Mouse (Mus musculus) small intestine, adult 2 months (tissue): ENCODE results near the gene Nbas. TPM values are rescaled to one million over a fixed set of nuclear protein-coding genes. Genes with fewer than 3 reads are reported as not detected.

ENCODE experiments used
- H3K27ac ChIP-seq: fragments of 200-500 bp; 2 replicates; pipeline ENCODE4 v1.5.1; 2012; ENCODE audit warnings: low read depth, low read length, control low read depth, inconsistent platforms; ENCODE audit not compliant: insufficient read depth
- H3K27me3 ChIP-seq: fragments of 200-500 bp; 2 replicates; pipeline ENCODE4 v1.6.1; 2012; ENCODE audit warnings: mild to moderate bottlenecking, moderate library complexity, low read length, inconsistent platforms; ENCODE audit not compliant: control insufficient read depth, insufficient read depth
- H3K36me3 ChIP-seq: fragments of 200-500 bp; 2 replicates; pipeline ENCODE4 v1.6.1; 2012; ENCODE audit warnings: mild to moderate bottlenecking, low read length, control low read depth, inconsistent platforms; ENCODE audit not compliant: control insufficient read depth, insufficient read depth
- H3K4me1 ChIP-seq: fragments of 200-500 bp; 2 replicates; pipeline ENCODE4 v1.6.1; 2012; ENCODE audit warnings: low read length, inconsistent platforms, mixed read lengths; ENCODE audit not compliant: control insufficient read depth, insufficient read depth, insufficient read length
- H3K4me3 ChIP-seq: fragments of 200-500 bp; 2 replicates; pipeline ENCODE4 v1.5.1; 2012; ENCODE audit warnings: low read depth, mild to moderate bottlenecking, control low read depth, inconsistent platforms, low read length, moderate library complexity
- CTCF ChIP-seq: fragments of 200-500 bp; IDR thresholded peaks from 2 replicates; pipeline ENCODE4 v1.5.1; 2012; ENCODE audit warnings: low read depth, mild to moderate bottlenecking, control low read depth, inconsistent platforms, low read length, moderate library complexity, mixed read lengths; ENCODE audit not compliant: insufficient replicate concordance, insufficient read length; ENCODE audit errors: extremely low read depth
- POLR2A ChIP-seq: fragments of 200-500 bp; IDR thresholded peaks from 2 replicates; pipeline ENCODE4 v1.6.1; 2012; ENCODE audit warnings: low read depth, mild to moderate bottlenecking, control low read depth, inconsistent platforms, low read length, moderate library complexity
- whole genome bisulfite sequencing: fragments of 180-500 bp; shearing (Covaris S2); methylation state at CpG from one replicate; pipeline ENCODE4 v1.1.7; 2018; 5-methylcytosine and 5-hydroxymethylcytosine counted together
- polyA plus RNA-seq: library from polyadenylated mRNA; depleted of rRNA; stranded (reverse); fragments of >200 nt; gene quantifications from 2 replicates; pipeline ENCODE4 v1.2.3, GENCODE M21; 2012

The Nbas gene
- polyA plus RNA-seq, 1 experiment = 17.2 TPM

DNA sequence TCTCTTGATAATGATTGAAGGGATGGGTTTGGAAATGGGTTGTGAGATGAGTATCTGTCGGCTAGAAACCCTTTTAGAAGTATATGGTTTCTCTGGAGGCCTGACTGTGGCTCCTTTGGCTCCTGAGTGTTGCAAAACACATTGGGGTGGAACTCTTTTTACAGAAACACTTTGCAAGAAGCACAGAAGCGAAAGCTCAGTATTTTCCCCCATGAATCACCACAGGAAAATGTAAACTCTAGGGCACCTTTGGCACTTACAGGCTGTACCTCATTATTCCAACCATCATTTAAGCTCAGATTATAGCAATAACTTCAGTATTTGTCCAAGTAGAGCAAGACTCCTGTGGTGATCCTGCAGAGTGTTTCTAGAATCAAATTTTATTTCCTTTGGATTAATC is 180.0 kb downstream of the Nbas start:
- H3K36me3 ChIP-seq = peaks cover 8% of the 10 kb centered on the region
- no peak for TF ChIP-seq CTCF
- TF ChIP-seq POLR2A = no peak
- H3K4me1 ChIP-seq = peaks cover 3% of the 10 kb centered on the region; the same call in 1 of the 2 replicates
- no peak overlapping the region for H3K4me3 ChIP-seq
- H3K27me3 ChIP-seq = no peaks in the 10 kb centered on the region
- 79% methylated on average over 2 of the region's 2 CpGs for WGBS
- H3K27ac ChIP-seq = no peak overlapping the region

DNA sequence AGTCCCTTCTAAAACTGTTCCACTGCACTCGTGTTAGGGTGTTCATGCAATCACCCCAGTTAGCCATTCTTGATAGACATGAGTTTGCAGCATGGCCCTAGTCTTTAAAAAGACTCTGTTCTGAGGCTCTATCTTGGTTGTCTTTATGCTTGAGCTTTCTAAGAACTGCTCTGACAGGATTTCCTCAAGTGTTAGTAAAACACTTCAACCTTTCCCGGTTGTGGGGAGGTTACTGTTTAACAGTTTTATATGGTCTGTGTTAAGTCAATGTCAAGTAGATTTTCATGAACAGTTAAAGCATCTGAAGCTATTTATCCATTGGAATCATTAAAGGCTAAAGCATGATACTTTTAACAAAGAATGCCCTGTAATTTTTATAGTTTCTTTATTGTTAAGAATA is 183.1 kb downstream of the Nbas start:
- H3K27ac ChIP-seq = no peak overlapping the region
- TF ChIP-seq POLR2A = no peak
- TF ChIP-seq CTCF = no peak
- no peak overlapping the region for H3K4me3 ChIP-seq
- H3K27me3 ChIP-seq = no peaks in the 10 kb centered on the region
- 52% methylated on average over 2 of the region's 2 CpGs for WGBS
- peaks cover 11% of the 10 kb centered on the region for H3K36me3 ChIP-seq
- no peaks in the 10 kb centered on the region for H3K4me1 ChIP-seq

DNA sequence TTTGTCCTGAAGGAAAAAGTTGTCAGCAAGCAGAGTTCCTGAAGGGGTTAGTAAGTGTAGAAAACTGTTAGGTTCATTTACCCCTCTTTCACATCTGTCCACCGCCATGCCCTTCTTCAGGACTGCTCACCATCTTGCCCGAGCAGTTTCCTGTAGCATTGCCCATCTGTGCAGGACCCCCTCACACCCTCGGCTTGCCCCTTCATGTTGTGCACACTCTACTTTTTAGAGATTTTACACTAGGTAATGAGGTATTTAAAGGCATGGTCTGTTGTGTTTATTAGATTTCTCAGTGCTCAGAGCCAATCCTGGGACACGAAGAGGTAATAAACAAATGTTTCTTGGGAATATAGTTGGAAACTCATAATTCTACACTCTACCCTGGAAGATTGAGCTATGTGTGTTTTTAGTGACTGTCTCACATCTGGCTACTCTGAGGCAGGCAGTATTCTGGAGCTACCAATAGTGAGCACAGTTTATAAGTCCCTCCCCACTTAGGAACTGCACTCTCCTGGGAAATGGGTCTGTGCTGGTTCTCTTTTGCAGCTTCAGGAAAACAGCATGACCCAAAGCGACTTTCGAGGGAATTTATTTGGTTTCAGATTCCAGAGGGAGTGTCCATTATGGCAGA is 191.4 kb downstream of the Nbas start:
- Histone ChIP-seq H3K27ac (no peak overlapping the region), H3K4me3 (no peak overlapping the region), H3K36me3 (peaks cover 7% of the 10 kb centered on the region), H3K27me3 (no peaks in the 10 kb centered on the region), H3K4me1 (no peaks in the 10 kb centered on the region)
- TF ChIP-seq POLR2A (no peak), CTCF (no peak)
- WGBS = 88% methylated on average over 6 of the region's 6 CpGs

DNA sequence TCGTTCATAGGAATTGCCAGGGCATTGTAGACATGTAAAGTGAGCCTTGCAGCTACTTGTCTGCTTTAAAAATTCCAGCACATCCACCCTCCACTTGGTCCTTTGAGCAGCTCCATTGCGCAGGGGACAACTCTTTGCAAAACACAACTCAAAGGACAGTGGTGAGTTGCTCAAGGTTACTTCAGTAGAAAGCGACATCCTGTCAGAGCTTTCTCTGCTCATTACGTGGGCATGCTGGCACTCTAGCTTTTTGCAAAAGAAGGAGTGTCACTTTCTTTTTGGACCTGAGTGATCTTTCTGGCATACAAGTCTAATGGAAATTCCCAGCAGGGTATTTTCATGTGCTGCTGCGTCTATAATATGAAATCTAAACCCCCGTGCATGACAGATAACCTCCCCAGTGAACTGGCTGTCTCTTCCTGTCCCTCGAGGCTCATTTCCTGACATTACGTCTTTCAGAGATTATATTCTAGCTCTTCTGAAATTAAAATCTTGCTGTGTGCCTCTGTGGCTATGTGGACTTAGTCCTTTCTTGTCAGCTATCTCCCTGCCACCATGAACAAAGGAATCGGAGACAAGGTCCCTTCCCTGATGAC is 192.7 kb downstream of the Nbas start:
- no peaks in the 10 kb centered on the region for H3K4me1 ChIP-seq
- H3K27me3 ChIP-seq = no peaks in the 10 kb centered on the region
- H3K36me3 ChIP-seq = peaks cover 5% of the 10 kb centered on the region; the same call in 1 of the 2 replicates
- TF ChIP-seq CTCF (no peak), POLR2A (no peak)
- no peak overlapping the region for H3K4me3 ChIP-seq
- WGBS = 83% methylated on average over 9 of the region's 9 CpGs
- no peak overlapping the region for H3K27ac ChIP-seq

DNA sequence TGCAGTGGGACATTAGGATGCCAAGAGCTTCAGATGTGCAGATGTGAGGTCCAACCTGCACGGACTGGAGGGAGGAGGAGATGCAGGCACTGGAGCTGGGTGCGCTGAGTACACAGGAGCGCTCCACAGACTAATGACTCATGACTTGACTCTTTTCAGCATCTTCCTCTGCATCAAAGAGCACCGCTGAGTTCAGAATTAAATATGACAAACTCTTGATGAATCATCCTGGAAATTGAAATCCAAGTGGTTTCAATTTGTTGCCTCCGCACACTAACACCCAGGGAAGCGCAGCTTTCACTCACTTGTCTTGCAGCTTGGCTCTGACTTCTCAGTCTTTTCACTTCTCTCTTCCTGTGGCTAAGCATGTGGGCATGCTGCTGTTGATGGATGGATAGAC is 193.5 kb downstream of the Nbas start:
- Histone ChIP-seq H3K4me1 (no peaks in the 10 kb centered on the region), H3K36me3 (peaks cover 2% of the 10 kb centered on the region; the same call in 1 of the 2 replicates), H3K4me3 (no peak overlapping the region), H3K27ac (no peak overlapping the region), H3K27me3 (no peaks in the 10 kb centered on the region)
- 85% methylated on average over 6 of the region's 6 CpGs for WGBS
- TF ChIP-seq POLR2A (no peak), CTCF (no peak)

DNA sequence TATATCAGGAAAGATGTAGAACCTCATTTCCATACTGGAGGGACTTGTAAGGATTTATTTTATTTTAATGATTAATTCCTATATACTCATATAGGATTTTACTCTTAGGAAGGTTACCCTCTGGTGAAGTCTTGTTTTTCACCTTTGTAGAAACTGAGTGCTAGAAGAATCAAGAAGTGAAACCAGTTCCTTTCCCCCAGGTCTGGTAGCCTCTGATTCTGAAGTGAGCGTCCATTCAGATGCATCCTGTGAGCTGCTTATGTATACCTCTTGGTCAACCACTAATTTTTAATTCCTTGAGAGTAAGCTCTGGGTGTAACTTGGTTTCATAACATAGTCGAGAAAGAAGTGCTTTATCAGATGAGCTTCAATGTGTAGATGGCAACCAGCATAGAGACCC is 196.6 kb downstream of the Nbas start:
- 84% methylated on average over 2 of the region's 2 CpGs for WGBS

DNA sequence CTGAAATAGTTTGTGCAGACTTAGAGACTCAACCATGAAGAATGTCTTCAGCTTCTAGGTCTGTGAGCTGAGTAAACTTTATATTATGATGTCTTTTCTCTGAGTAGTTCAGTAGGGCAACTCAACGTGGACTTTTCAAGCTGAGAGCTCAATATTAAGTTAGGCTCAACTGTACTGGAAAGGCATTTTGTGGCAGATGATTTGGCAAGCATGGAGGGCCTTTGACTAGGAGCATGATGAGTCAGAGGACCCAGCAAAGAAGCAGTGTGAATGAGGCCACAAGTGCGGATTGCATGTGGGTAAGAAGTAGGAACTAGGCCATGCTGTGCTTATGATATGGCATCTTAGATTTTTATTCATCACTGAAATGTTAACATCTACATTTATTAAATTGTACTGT is 205.9 kb downstream of the Nbas start:
- TF ChIP-seq CTCF (no peak), POLR2A (no peak)
- H3K27me3 ChIP-seq = no peaks in the 10 kb centered on the region
- H3K27ac ChIP-seq = no peak overlapping the region
- H3K4me3 ChIP-seq = no peak overlapping the region
- 91% methylated on average over 2 of the region's 2 CpGs for WGBS
- H3K36me3 ChIP-seq = peaks cover 25% of the 10 kb centered on the region
- no peaks in the 10 kb centered on the region for H3K4me1 ChIP-seq

More for the DNA sequence above, 196.6 kb downstream of the Nbas start:
- H3K4me1 ChIP-seq = no peaks in the 10 kb centered on the region
- no peak overlapping the region for H3K27ac ChIP-seq
- H3K36me3 ChIP-seq = peaks cover 8% of the 10 kb centered on the region
- H3K27me3 ChIP-seq = no peaks in the 10 kb centered on the region
- no peak overlapping the region for H3K4me3 ChIP-seq
- TF ChIP-seq POLR2A (no peak), CTCF (no peak)
